Mouse (Mus musculus): ENCODE data around the gene Slc12a6. TPM values are rescaled to one million over a fixed set of nuclear protein-coding genes. Genes with fewer than 3 reads are reported as not detected.

Gene Slc12a6
- total RNA-seq, 2 experiments from 2014 or later, result 18.5 to 27.1 TPM

DNA sequence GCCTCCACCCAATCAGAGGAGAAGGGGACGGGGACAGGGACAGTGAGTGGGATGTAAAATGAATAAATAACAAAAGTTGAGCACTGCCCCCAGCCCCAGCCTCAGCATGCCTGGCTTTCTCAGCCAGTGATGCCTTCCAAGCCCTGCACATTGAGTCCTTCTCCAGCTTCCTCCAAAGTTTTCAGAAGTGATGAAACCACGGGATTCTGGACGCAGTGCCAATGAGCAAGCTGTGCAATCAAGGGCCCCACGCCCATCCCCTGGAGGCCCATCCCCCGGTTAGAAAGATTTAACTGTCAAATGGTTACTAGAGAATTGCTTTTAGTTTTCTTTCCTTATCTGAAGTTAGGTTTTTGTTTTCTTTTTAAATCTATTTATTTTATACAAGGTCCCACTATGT, 104.3 kb downstream of the Slc12a6 start:
- intact Hi-C loops (cut with DNase I), result loop anchor here (5.0 kb wide), 1 partner anchor 108 kb away; the partner anchor contains the start of gene Nop10

GRCm38 (mm10) chr2:112373141-112373540, 107.5 kb downstream of the Slc12a6 start:
- DNase-seq, result no peak
- intact Hi-C loops (cut with DNase I), result no loop called here

More for the DNA sequence above, 104.3 kb downstream of the Slc12a6 start:
- DNase-seq, result peak; percentile 57 to 70

GRCm38 (mm10) chr2:112374610-112375009, 109.0 kb downstream of the Slc12a6 start:
- no peak for DNase-seq
- intact Hi-C loops (cut with DNase I), result loop anchor here (5.0 kb wide), 1 partner anchor 78 kb away; the partner anchor contains the start of gene Emc7

DNA sequence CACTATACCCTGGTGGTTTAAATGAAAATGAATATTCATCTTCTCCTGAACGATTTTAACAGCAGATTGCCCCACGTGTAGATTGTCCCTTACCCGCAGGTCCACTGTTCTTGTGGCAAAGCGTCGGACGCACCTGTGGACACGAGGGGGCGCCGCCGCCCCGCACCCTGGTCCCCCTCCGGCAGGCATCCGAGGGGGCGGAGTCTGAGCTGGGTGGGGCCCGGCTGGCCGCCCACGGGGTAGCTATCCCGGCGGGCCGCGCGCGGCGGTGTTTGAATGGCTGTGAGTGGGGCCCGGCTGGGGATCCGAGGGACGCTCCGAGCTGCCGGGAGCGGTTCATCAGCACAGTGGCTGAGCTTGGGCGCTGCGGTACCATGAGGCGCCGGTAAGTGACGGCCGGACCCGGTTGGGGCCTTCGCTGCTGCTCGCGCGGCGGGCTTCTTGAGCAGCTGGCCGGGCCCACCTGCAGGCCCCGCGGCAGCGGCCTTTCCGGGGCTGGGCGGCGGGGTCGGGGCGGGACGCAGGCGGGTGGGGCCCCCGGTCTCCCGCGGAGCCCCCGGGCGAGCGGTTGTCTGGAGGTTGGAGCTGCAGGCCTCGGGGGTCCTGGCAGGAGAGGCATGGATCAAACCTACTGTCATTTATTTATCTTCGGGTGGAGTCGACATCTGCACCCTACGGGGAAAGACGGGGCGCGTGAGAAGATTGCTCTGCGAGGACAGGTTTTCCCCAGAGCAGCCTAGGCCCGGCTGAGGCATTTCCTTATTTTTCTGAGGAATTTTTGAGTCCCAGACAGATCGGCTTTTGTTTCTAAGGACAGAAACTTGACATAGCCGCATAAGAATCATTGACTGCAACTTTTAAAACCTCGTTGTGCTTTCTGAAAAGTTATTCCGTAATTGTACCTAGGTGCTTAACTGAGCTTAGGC, 113.6 kb downstream of the Slc12a6 start, which contains the start of gene Katnbl1:
Gene Katnbl1, plus strand, starts transcription at position 239 of the 926 bp plus-strand sequence.
- intact Hi-C loops (cut with DNase I), result loop anchor here (2.0 to 5.0 kb wide), 2 partner anchors 73 to 104 kb away; partner anchors contain the start of gene Emc7
- DNase-seq, result peak; percentile 91 to 93

DNA sequence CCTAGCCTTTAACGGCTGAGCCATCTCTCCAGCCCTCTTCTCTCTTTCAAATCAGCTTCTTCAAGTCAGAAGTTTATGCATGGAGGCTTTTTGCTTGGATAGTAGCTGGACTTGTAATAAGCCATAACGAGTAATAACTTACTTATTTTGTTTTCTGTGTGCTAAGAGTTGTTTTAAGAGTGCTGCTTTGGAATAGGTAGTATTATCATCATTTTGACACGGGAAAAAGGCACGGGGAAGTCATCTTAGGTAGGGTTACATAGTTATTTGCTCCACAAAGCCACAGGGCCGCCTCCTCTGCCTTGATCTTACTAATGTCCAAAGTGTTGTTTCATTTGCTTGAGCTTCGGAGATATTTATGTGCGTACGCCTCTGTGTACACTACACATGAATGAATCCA, 114.5 kb downstream of the Slc12a6 start:
- DNase-seq, result no peak
- intact Hi-C loops (cut with DNase I), result loop anchor here (5.0 kb wide), 1 partner anchor 392 kb away; no protein-coding TSS in a partner anchor

- no peak for DNase-seq
- intact Hi-C loops (cut with DNase I), result loop anchor here (5.0 kb wide), 1 partner anchor 391 kb away; no protein-coding TSS in a partner anchor
Measured at GRCm38 (mm10) chr2:112381219-112381618, 115.6 kb downstream of the Slc12a6 start.

DNA sequence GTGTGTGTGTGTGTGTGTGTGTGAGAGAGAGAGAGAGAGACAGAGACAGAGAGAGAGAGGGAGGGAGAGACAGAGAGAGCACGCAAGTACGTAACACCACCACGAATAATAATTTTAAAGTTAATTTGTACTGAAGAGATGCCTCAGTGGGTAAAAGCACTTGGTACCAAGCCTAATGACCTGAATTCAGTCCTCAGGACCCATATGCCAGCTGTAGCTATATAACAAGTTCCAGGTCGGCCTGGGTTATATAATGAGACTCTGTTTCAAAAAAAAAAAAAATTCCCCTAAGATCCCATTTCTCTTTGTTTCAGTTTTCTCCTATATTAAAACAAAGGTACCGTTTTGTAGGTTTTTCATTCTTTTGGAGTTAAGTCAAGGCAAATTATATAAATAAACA, 125.2 kb downstream of the Slc12a6 start:
- intact Hi-C loops (cut with DNase I), result no loop called here
- no peak for DNase-seq

DNA sequence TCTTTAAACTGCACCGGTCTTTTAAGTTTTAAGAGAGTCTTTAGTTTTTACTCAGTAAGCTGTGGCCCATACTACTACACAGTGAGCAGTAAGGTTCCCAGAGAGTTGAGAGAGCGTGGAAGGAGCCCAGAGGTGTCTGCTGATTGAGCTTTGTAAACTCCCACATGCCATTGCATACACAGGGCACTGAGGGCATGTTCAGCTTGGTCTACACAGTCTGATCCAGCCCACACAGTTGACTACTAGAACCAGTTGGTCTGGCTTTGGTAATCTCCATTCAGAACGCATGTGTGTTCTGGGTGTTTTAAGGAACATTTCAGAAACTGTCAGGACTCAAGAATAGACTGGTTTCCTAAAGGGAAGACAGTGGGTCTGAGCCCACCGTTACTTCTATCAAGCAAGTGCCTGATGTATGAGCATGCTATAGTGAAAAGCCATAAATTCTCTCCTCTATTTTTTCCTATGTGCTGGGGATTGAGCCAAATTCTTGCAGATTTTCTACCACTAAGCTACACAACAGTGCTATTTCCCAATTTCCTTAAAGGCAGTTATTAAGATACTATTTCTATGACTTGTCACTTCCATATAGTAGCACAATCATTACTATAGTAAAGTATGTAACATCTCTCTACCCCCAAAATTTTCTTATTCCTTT, 125.8 kb downstream of the Slc12a6 start:
- intact Hi-C loops (cut with DNase I), result no loop called here
- no peak for DNase-seq

GRCm38 (mm10) chr2:112392689-112393088, 127.1 kb downstream of the Slc12a6 start:
- DNase-seq, result no peak
- intact Hi-C loops (cut with DNase I), result no loop called here

DNA sequence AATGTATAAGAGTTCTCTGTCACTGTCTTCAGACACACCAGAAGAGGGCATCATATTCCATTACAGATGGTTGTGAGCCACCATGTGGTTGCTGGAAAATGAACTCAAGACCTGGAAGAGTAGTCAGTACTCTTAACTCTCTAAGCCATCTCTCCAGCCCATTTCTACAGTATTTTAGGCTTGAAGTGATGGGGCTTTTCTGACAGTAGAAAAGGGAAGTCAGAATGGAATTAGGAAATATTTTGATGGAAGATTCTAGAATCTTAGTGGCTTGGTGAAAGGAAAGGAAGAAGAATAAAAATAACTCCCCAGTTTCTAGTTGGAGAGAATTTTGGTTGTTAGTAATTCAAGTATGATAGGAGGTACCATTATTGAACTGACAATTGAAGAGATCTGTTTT, 128.3 kb downstream of the Slc12a6 start:
- intact Hi-C loops (cut with DNase I), result no loop called here
- no peak for DNase-seq

- no peak for DNase-seq
- intact Hi-C loops (cut with DNase I), result no loop called here
Measured at GRCm38 (mm10) chr2:112396649-112397048, 131.0 kb downstream of the Slc12a6 start.

- intact Hi-C loops (cut with DNase I), result no loop called here
- no peak for DNase-seq
Measured at GRCm38 (mm10) chr2:112407030-112407429, 141.4 kb downstream of the Slc12a6 start.

Other genes with a start within 250 kb of the Slc12a6 start
- not detected for gene Olfr1311, start 241.4 kb upstream of the Slc12a6 start, total RNA-seq (2021)
- not detected for gene Olfr1312, start 215.6 kb upstream of the Slc12a6 start, total RNA-seq (2021)
- gene Olfr1313, start 188.0 kb upstream of the Slc12a6 start, total RNA-seq (2021), result not detected
- gene Olfr1314, start 169.0 kb upstream of the Slc12a6 start, total RNA-seq (2021), result not detected
- not detected for gene Olfr1315-ps1, start 150.4 kb upstream of the Slc12a6 start, total RNA-seq (2021)
- gene Olfr1316, start 130.8 kb upstream of the Slc12a6 start, total RNA-seq (2021), result not detected
- not detected for gene Olfr1317, start 125.5 kb upstream of the Slc12a6 start, total RNA-seq (2021)
- not detected for gene Olfr1318, start 111.6 kb upstream of the Slc12a6 start, total RNA-seq (2021)
- 1 to 10 TPM in 1 of 2 experiments, under 1 TPM in 1; 0.69 to 1.0 TPM for gene Lpcat4, start 26.4 kb upstream of the Slc12a6 start, total RNA-seq (2021)
- not detected for gene Nutm1, start 6.5 kb upstream of the Slc12a6 start, total RNA-seq (2021)
- 10 to 100 TPM; 46.2 to 50.4 TPM for gene Nop10, start 3.9 kb upstream of the Slc12a6 start, total RNA-seq (2021)
- gene Gm21985, start 489 bp downstream of the Slc12a6 start, total RNA-seq (2021), result under 1 TPM in 1 of 2 experiments, not detected in 1; 0.44 TPM
- gene Emc4, start 102.2 kb downstream of the Slc12a6 start, total RNA-seq (2021), result 10 to 100 TPM; 59.0 to 71.1 TPM
- 1 to 10 TPM; 1.9 to 3.1 TPM for gene Katnbl1, start 113.4 kb downstream of the Slc12a6 start, total RNA-seq (2021)
- gene Emc7, start 189.2 kb downstream of the Slc12a6 start, total RNA-seq (2021), result 10 to 100 TPM; 11.5 to 12.7 TPM
- not detected for gene Chrm5, start 214.9 kb downstream of the Slc12a6 start, total RNA-seq (2021)
- 10 to 100 TPM; 16.3 to 20.3 TPM for gene Aven, start 227.1 kb downstream of the Slc12a6 start, total RNA-seq (2021)

All from gastrocnemius, postnatal 36 days (tissue).